Mouse (Mus musculus) forebrain, embryonic 11.5 days (tissue): ENCODE results near the gene Zfp11. TPM values are rescaled to one million over a fixed set of nuclear protein-coding genes. Genes with fewer than 3 reads are reported as not detected.

Experiments
- polyA plus RNA-seq: library from polyadenylated mRNA; unstranded; fragments of >200 nt; fragmentation: Nextera tagmentation; extraction: Ambion mirVana; gene quantifications from 2 replicates; pipeline ENCODE4 v1.2.1, GENCODE M21; 2014

Zfp11 gene
- polyA plus RNA-seq, 1 experiment from 2014 or later: 8.5 TPM

Other genes with a start within 250 kb of the Zfp11 start
- gene Sfswap, start 168.9 kb downstream of the Zfp11 start, polyA plus RNA-seq: 61.6 and 62.9 TPM in 2 replicates
- 6.5 and 8.4 TPM in 2 replicates for gene Mmp17, start 85.9 kb downstream of the Zfp11 start, polyA plus RNA-seq
- gene Sept14, start 38.4 kb upstream of the Zfp11 start, polyA plus RNA-seq: not detected in 2 replicates
- 164 and 185 TPM in 2 replicates for gene Mrps17, start 45.4 kb upstream of the Zfp11 start, polyA plus RNA-seq
- gene Nipsnap2, start 55.0 kb upstream of the Zfp11 start, polyA plus RNA-seq: 75.0 and 77.3 TPM in 2 replicates
- gene Psph, start 117.3 kb upstream of the Zfp11 start, polyA plus RNA-seq: 45.2 and 46.4 TPM in 2 replicates
- 43.5 and 45.0 TPM in 2 replicates for gene Sumf2, start 176.9 kb upstream of the Zfp11 start, polyA plus RNA-seq
- 880 and 904 TPM in 2 replicates for gene Chchd2, start 217.4 kb upstream of the Zfp11 start, polyA plus RNA-seq
- 5.8 and 6.0 TPM in 2 replicates for gene Zbed5, start 225.6 kb upstream of the Zfp11 start, polyA plus RNA-seq
- gene Phkg1, start 228.4 kb upstream of the Zfp11 start, polyA plus RNA-seq: 0.25 and 0.33 TPM in 2 replicates
- 4.0 and 5.1 TPM in 2 replicates for gene Nupr1l, start 238.4 kb upstream of the Zfp11 start, polyA plus RNA-seq